Mouse (Mus musculus) cortical plate, adult 2 months (tissue): ENCODE data around the gene Syna. TPM values are rescaled to one million over a fixed set of nuclear protein-coding genes. Genes with fewer than 3 reads are reported as not detected.

Experiments used
- H3K27ac ChIP-seq: fragments of 200-500 bp; 2 replicates; pipeline ENCODE4 v1.5.1; 2012; ENCODE audit warnings: low read length, control low read depth, inconsistent platforms; ENCODE audit not compliant: insufficient read depth
- H3K4me1 ChIP-seq: fragments of 200-500 bp; 2 replicates; pipeline ENCODE4 v1.6.1; 2011; ENCODE audit warnings: low read length; ENCODE audit not compliant: control insufficient read depth, insufficient read depth
- H3K4me3 ChIP-seq: fragments of 200-500 bp; 2 replicates; pipeline ENCODE4 v1.5.1; 2011; ENCODE audit warnings: mild to moderate bottlenecking, low read length, control low read depth; ENCODE audit not compliant: insufficient read depth
- CTCF ChIP-seq: fragments of 200-500 bp; IDR thresholded peaks from 2 replicates; pipeline ENCODE4 v1.5.1; 2011; ENCODE audit warnings: mild to moderate bottlenecking, control low read depth, low read length; ENCODE audit not compliant: insufficient read depth; ENCODE audit errors: extremely low read depth
- POLR2A ChIP-seq: fragments of 200-500 bp; IDR thresholded peaks from 2 replicates; pipeline ENCODE4 v1.6.1; 2011; ENCODE audit warnings: mild to moderate bottlenecking, low read length, control low read depth; ENCODE audit not compliant: insufficient read depth; ENCODE audit errors: extremely low read depth
- polyA plus RNA-seq: library from polyadenylated mRNA; depleted of rRNA; stranded (reverse); fragments of >200 nt; gene quantifications from 2 replicates; pipeline ENCODE4 v1.2.3, GENCODE M21; 2012; rRNA removed

The Syna gene
- polyA plus RNA-seq, 1 experiment = 0.06 TPM

DNA sequence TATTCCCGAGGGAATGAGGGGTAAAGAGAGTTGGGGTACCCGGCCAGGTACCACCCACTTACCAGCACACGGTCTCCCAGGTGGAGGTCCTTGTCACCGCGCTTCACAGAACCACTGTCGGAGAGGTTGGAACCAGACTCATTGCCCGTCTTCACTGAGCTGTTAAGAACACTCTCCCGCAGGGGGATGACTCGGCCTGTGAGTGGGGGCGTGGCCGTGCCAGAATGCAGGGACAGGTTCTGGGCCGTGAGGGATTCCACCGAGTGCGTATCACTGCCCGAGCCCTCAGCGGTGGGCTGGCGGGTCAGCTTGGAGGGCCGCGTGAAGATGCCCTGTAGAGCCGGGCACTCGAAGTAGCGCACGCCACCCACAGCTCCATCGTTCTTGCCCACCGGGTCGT, 37.4 kb downstream of the Syna start:
- H3K4me1 ChIP-seq = peaks cover 10% of the 10 kb centered on the region
- no peak overlapping the region for H3K4me3 ChIP-seq
- H3K27ac ChIP-seq = no peak overlapping the region
- no peak for TF ChIP-seq POLR2A

DNA sequence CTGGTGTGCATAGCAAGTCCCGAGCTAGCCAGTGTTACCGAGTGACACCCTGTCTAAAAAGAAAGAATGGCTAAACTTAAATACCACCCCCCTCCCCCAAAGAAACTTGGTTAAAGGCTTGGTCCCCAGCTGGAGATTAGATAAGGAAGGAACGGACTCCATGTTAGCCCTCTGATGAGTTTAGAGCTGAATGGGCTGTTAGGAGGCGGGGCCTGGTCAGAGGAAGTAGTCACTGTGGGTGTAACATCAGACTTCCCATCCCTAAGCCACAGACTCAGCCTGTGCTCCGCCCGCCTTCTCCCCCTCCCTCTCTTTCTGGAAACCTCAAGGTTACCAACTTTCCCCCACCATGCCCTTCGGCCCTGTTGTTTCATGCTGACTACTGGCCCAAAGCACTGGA, 38.2 kb downstream of the Syna start:
- Histone ChIP-seq H3K4me1 (peaks cover 10% of the 10 kb centered on the region), H3K4me3 (no peak overlapping the region), H3K27ac (peak overlapping the region; percentile 12; the same call in 1 of the 2 replicates)
- TF ChIP-seq POLR2A = no peak
- no peak for TF ChIP-seq CTCF

DNA sequence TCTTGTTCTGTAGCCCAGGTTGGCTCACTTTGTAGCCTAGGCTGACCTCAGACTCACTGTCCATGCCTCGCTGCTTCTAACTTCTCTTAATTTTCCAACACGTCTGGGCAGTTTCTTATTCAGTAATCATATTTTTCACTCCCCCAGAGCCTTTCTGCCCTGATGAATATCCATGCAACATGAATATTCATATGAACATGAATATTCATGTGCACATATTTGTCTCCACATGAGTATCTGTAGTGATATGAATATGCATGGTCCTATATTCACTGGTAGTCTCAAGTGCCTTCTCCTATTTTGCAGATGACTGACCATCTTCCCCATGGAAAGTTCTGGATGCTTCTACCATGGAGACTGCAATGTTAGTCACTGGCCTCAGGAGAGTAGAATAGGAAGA, 38.8 kb downstream of the Syna start:
- H3K4me3 ChIP-seq = no peak overlapping the region
- TF ChIP-seq CTCF (no peak), POLR2A (no peak)
- peaks cover 10% of the 10 kb centered on the region for H3K4me1 ChIP-seq
- peak overlapping the region; percentile 33; the same call in 1 of the 2 replicates for H3K27ac ChIP-seq

DNA sequence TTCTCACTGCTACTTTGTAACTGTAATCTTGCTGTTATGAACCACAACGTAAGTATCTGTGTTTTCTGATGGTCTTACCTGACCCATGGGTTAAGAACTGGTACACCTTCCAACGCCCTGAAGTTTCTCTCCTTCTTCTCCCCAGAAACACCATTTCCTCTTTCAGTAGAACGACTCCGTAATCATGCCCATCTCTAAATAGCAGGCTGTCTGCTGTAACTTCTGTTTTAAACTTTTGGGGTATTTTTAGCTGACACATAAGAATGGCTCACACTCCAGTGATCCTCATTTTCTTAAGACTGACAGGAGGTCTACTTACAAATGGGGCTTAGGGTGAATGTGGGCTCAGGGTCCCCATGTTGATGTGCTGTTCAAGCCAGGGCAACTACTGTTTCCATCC, 39.9 kb downstream of the Syna start:
- TF ChIP-seq CTCF (no peak), POLR2A (no peak)
- Histone ChIP-seq H3K4me1 (peaks cover 10% of the 10 kb centered on the region), H3K27ac (peak overlapping the region; percentile 42; the same call in 1 of the 2 replicates), H3K4me3 (no peak overlapping the region)

DNA sequence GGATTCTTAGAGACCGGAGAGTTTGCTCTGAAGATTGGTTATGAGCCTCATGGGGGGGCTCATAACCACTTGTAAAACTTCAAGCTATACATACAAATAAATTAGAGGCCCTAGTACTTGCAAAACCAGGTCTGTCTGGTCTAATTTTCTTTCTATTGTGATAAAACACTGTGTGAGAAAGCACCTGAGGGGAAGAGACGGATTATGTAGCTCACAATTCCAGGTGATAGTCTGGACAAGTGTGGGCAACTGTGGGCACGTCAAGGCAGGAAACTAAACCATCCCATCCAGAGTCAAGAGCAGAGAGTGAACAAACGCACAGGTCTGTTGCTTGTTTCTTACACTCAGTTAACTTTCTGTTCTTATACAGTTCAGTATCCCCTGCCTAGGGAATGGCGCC, 40.5 kb downstream of the Syna start:
- Histone ChIP-seq H3K27ac (peak overlapping the region; percentile 42; the same call in 1 of the 2 replicates), H3K4me1 (peaks cover 10% of the 10 kb centered on the region)
- TF ChIP-seq POLR2A (no peak), CTCF (no peak)

DNA sequence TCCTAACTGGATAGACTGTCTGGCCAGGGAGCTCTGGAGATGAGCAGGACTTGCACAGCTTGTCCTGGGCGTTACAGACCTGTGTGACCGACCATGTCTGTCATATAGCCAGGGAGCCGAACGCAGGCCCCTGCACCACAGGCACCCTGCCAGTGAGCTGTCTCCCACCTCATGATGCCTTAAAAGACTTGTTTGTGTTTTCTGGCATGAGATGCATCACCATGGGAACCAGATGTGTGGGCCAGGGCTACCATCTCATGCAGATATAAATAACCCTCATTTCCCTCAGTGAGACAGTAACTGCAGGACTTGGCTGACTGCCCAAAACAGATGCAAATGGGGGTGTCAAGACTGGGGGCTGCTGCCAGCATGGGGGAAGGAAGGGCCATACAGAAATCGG, 47.9 kb downstream of the Syna start:
- TF ChIP-seq POLR2A (no peak), CTCF (no peak)
- Histone ChIP-seq H3K4me1 (peaks cover 5% of the 10 kb centered on the region), H3K27ac (no peak overlapping the region), H3K4me3 (no peak overlapping the region)

More for the DNA sequence above, 40.5 kb downstream of the Syna start:
- H3K4me3 ChIP-seq = no peak overlapping the region

DNA sequence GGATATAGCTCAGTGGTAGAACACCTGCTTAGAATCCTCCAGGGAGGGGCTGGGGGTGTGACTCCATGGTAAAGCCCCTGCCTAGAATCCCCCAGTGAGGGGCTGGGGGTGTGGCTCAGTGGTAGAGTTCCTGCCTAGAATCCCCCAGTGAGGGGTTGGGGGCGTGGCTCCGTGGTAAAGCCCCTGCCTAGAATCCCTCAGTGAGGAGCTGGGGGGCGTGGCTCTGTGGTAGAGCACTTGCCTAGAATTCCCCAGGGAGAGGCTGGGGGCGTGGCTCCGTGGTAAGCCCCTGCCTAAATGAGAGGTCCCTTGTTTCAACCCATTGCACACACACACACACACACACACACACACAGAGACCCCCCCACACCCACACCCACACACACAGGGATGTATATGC, 49.7 kb downstream of the Syna start:
- TF ChIP-seq POLR2A = no peak
- TF ChIP-seq CTCF = no peak
- H3K4me3 ChIP-seq = no peak overlapping the region
- no peak overlapping the region for H3K27ac ChIP-seq
- peaks cover 5% of the 10 kb centered on the region for H3K4me1 ChIP-seq

DNA sequence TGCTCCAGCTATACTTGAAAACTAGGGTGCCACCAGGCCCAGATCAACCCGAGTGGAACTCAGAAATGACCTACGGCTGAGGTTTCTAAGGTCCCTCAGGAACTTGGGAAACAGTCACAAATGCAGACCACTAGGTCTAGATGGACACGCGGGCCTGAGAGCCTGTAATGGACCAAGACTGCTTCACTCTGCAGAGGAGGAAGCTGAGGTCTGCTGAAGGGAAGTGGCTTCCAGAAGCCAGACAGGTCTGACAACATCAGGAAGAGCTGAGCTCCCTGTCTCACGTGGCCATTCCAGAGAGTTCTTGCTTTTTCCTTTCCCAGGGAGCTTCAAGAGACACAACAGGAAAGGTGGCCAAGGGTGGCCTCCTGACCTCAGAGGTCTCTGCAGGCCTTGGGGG, 51.0 kb downstream of the Syna start:
- H3K4me1 ChIP-seq = peaks cover 5% of the 10 kb centered on the region
- H3K4me3 ChIP-seq = no peak overlapping the region
- TF ChIP-seq CTCF (no peak), POLR2A (no peak)
- no peak overlapping the region for H3K27ac ChIP-seq

Other genes with a start within 250 kb of the Syna start
- 149 and 157 TPM in 2 replicates for gene Gtf2i, start 245.4 kb downstream of the Syna start, polyA plus RNA-seq
- 31.2 and 31.9 TPM in 2 replicates for gene Gtf2ird1, start 103.5 kb downstream of the Syna start, polyA plus RNA-seq
- 74.1 and 77.0 TPM in 2 replicates for gene Clip2, start 7.7 kb downstream of the Syna start, polyA plus RNA-seq
- gene Rfc2, start 21.2 kb upstream of the Syna start, polyA plus RNA-seq = 124 and 128 TPM in 2 replicates
- gene Lat2, start 54.9 kb upstream of the Syna start, polyA plus RNA-seq = 4.9 and 5.4 TPM in 2 replicates
- 360 and 369 TPM in 2 replicates for gene Eif4h, start 79.3 kb upstream of the Syna start, polyA plus RNA-seq
- gene Limk1, start 128.4 kb upstream of the Syna start, polyA plus RNA-seq = 49.9 and 53.1 TPM in 2 replicates
- 11.1 and 11.6 TPM in 2 replicates for gene Eln, start 187.2 kb upstream of the Syna start, polyA plus RNA-seq